Mouse (Mus musculus) testis, adult 2 months (tissue): ENCODE results near the gene Hsd3b5.
"Not testable (repeated sequence)": the region's sequence is repeated elsewhere in the genome, so short reads cannot be mapped to it uniquely, and the experiment has no call there.

ENCODE experiments used
- CTCF ChIP-seq: fragments of 200-500 bp; IDR thresholded peaks from 2 replicates; pipeline ENCODE4 v1.5.1; 2012; ENCODE audit warnings: low read depth, mild to moderate bottlenecking, inconsistent platforms, low read length, moderate library complexity; ENCODE audit not compliant: control insufficient read depth, insufficient read depth, insufficient replicate concordance
- POLR2A ChIP-seq: fragments of 200-500 bp; IDR thresholded peaks from 2 replicates; pipeline ENCODE4 v1.6.1; 2012; ENCODE audit warnings: low read depth, mild to moderate bottlenecking, inconsistent platforms, low read length, moderate library complexity; ENCODE audit not compliant: control insufficient read depth

DNA sequence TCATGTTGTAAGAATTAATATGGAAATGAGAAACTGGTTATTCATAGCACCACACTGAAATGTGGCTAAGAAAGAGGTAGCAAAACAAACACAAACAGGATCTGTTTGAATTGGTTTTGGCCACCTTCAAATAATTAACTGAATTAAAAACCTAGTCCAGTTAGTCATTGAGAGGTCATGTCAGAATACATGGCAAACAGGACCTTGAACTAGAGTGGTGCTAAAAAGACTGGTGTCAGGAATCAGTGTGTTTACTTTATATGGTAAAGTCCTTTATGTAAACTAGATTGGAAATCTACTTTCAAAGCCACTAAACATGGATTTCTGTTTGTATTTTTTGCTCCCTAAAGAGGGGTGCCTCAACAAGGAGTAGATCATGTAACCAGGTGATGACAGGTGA lies 47.4 kb downstream of the Hsd3b5 start:
- TF ChIP-seq CTCF, POLR2A: not testable (repeated sequence)
